Mouse (Mus musculus) left cerebral cortex, postnatal 10 days (tissue): ENCODE data around the gene Zwilch. TPM values are rescaled to one million over a fixed set of nuclear protein-coding genes. Genes with fewer than 3 reads are reported as not detected.
"Not testable (repeated sequence)": the region's sequence is repeated elsewhere in the genome, so short reads cannot be mapped to it uniquely, and the experiment has no call there.

Experiments
- DNase-seq, 2 experiments: peaks; one replicate each; pipeline ENCODE4 v3.0.0; 2021 to 2022; ENCODE audit warnings: low spot score in 2 of 2, mixed read lengths in 1 of 2; ENCODE audit errors: extremely low spot score in 1 of 2
- intact Hi-C: fragments of 180-260 bp; cut with DNase I; formaldehyde crosslinking; loops from one replicate; pipeline ENCODE4 v1.15.1; 2025
- total RNA-seq, 2 experiments: library from RNA; stranded (reverse); gene quantifications; 2 replicates each; pipeline ENCODE4 v1.2.3; 2021

The Zwilch gene
- total RNA-seq, 2 experiments from 2014 or later, result 5.1 to 7.1 TPM

GRCm38 (mm10) chr9:64184166-64184840 lies 11.4 kb upstream of the Zwilch start:
- no peak for DNase-seq
- intact Hi-C loops, result no loop called here

GRCm38 (mm10) chr9:64183295-64183694 lies 10.4 kb upstream of the Zwilch start:
- DNase-seq, intact Hi-C loops: not testable (repeated sequence)

- peak; percentile 89 to 95 for DNase-seq
- intact Hi-C loops, result no loop called here
Measured at GRCm38 (mm10) chr9:64178974-64179646, 6.2 kb upstream of the Zwilch start, which contains the start of gene Snapc5. Gene Snapc5, plus strand, starts transcription at chr9:64179274.

- DNase-seq, result no peak
- intact Hi-C loops, result no loop called here
Measured at GRCm38 (mm10) chr9:64178610-64178973, 5.7 kb upstream of the Zwilch start.

GRCm38 (mm10) chr9:64175378-64175777 lies 2.5 kb upstream of the Zwilch start:
- DNase-seq, result no peak

GRCm38 (mm10) chr9:64174766-64175165 lies 1.9 kb upstream of the Zwilch start:
- no peak for DNase-seq
- intact Hi-C loops, result no loop called here

More at GRCm38 (mm10) chr9:64175378-64175777, 2.5 kb upstream of the Zwilch start:
- intact Hi-C loops, result no loop called here

- intact Hi-C loops, result no loop called here
- DNase-seq, result no peak
Measured at GRCm38 (mm10) chr9:64174341-64174740, 1.4 kb upstream of the Zwilch start.

GRCm38 (mm10) chr9:64173666-64174220 lies 839 bp upstream of the Zwilch start:
- intact Hi-C loops, result no loop called here
- no peak for DNase-seq

- peak in 1 of 2 experiments; percentile 19 for DNase-seq
- intact Hi-C loops, result no loop called here
Measured at GRCm38 (mm10) chr9:64172145-64172815, 624 bp downstream of the Zwilch start.

- intact Hi-C loops, DNase-seq: not testable (repeated sequence)
Measured at GRCm38 (mm10) chr9:64169967-64170366, 2.9 kb downstream of the Zwilch start.

GRCm38 (mm10) chr9:64160471-64160870 lies 12.4 kb downstream of the Zwilch start:
- intact Hi-C loops, result no loop called here
- no peak for DNase-seq

- no peak for DNase-seq
- intact Hi-C loops, result no loop called here
Measured at GRCm38 (mm10) chr9:64156641-64157040, 16.3 kb downstream of the Zwilch start.

GRCm38 (mm10) chr9:64139879-64140278 lies 33.0 kb downstream of the Zwilch start:
- no peak for DNase-seq
- intact Hi-C loops, result loop anchor here (5.0 kb wide), 1 partner anchor 132 kb away; no protein-coding TSS in a partner anchor

GRCm38 (mm10) chr9:64138896-64139295 lies 34.0 kb downstream of the Zwilch start:
- intact Hi-C loops, result loop anchor here (5.0 kb wide), 1 partner anchor 133 kb away; no protein-coding TSS in a partner anchor
- DNase-seq, result peak; percentile 19 to 51

GRCm38 (mm10) chr9:64131623-64132022 lies 41.3 kb downstream of the Zwilch start:
- no peak for DNase-seq
- intact Hi-C loops, result no loop called here

GRCm38 (mm10) chr9:64126121-64126520 lies 46.8 kb downstream of the Zwilch start:
- intact Hi-C loops, result no loop called here
- DNase-seq, result no peak

- DNase-seq, result no peak
- intact Hi-C loops, result no loop called here
Measured at GRCm38 (mm10) chr9:64125307-64125706, 47.6 kb downstream of the Zwilch start.

- DNase-seq, intact Hi-C loops: not testable (repeated sequence)
Measured at GRCm38 (mm10) chr9:64124846-64125245, 48.1 kb downstream of the Zwilch start.

GRCm38 (mm10) chr9:64122601-64123000 lies 50.3 kb downstream of the Zwilch start:
- intact Hi-C loops, result no loop called here
- DNase-seq, result no peak
